Mouse (Mus musculus): Measurements from ENCODE around the gene Nrxn2. TPM values are rescaled to one million over a fixed set of nuclear protein-coding genes. Genes with fewer than 3 reads are reported as not detected.

Nrxn2 gene
- polyA plus RNA-seq, 1 experiment from 2014 or later = 0.77 TPM

DNA sequence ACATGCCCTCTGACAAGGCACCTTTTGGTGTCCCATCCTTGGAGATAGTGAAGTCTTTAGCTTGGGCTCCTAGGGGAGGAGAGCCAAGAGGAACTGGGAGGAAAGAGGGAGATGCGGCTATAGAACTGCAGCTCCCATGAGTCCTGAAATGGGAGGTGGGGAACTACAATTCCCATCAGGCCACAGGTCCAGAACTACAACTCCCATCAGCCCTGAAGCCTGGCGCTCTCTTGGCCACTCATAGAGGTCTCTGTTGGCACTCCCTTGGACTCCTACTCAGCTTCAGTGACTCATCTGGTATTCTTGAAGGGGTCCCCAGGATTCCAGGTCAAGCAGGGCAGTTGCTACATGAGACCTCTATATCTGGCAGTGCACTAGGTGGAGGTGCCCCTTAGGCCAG lies 101.0 kb downstream of the Nrxn2 start:
- Histone ChIP-seq H3K36me3 (ENCODE audit: control insufficient read depth, insufficient read depth) (no peaks in the 10 kb centered on the region), H3K4me2 (ENCODE audit: low read depth, low read length) (no peak overlapping the region), H3K27ac (ENCODE audit: low read length) (no peak overlapping the region), H3K27me3 (ENCODE audit: control insufficient read depth, insufficient read depth, low read length) (peaks cover 2% of the 10 kb centered on the region; the same call in 1 of the 2 replicates), H3K9ac (ENCODE audit: low read length) (no peak overlapping the region), H3K9me3 (replicated peaks; ENCODE audit: control insufficient read depth, low read length) (no peaks in the 10 kb centered on the region), H3K4me3 (ENCODE audit: low read length) (no peak overlapping the region), H3K4me1 (ENCODE audit: control insufficient read depth, insufficient read depth, low read length) (no peaks in the 10 kb centered on the region)
- 47% methylated on average over 2 of the region's 2 CpGs for WGBS
- ATAC-seq (replicated peaks; ENCODE audit: extremely low read depth, insufficient read depth, low FRiP score) = no peak

DNA sequence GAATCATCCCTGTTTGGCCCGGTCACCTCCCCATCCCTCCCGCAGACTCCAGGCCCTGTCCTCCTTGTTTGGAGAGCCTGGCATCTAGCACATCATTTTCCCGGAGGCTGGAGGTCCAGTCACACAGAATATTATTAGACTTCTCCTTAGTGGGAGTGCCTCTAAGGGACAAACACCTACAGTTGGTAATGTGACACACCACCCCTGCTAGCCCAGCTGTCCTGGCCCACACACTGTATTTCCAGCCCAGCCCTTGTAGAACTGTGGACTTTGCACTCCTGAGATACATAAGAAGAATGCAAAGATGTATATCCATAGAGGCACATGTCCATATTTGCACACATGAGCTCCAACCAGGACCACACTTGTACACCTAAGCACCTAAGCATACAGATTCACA lies 103.1 kb downstream of the Nrxn2 start:
- Histone ChIP-seq H3K4me3 (ENCODE audit: low read length) (no peak overlapping the region), H3K27ac (ENCODE audit: low read length) (no peak overlapping the region), H3K9ac (ENCODE audit: low read length) (no peak overlapping the region), H3K27me3 (ENCODE audit: control insufficient read depth, insufficient read depth, low read length) (no peaks in the 10 kb centered on the region), H3K4me1 (ENCODE audit: control insufficient read depth, insufficient read depth, low read length) (no peaks in the 10 kb centered on the region), H3K4me2 (ENCODE audit: low read depth, low read length) (no peak overlapping the region), H3K36me3 (ENCODE audit: control insufficient read depth, insufficient read depth) (no peaks in the 10 kb centered on the region), H3K9me3 (replicated peaks; ENCODE audit: control insufficient read depth, low read length) (no peaks in the 10 kb centered on the region)
- WGBS = 70% methylated on average over 3 of the region's 3 CpGs
- no peak for ATAC-seq (replicated peaks; ENCODE audit: extremely low read depth, insufficient read depth, low FRiP score)

DNA sequence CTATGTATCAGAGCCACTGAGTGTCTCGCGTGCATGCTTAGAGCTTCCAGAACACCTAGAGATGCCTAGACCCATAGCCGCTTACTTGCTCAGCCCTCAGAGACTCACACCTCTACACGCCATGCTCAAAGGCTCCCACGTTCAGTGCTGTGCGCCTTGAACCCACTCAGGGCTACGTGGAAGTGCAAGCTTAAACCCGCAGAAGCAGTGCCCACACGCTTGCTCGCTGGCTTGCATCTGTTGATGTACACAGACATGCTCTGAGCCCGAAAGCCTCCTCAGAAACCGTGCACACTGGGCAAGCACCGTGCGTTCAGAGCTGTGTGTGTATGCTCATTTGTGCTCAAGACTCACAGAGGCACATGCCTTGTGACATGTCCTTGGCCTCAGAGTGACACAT lies 103.8 kb downstream of the Nrxn2 start:
- Histone ChIP-seq H3K4me2 (ENCODE audit: low read depth, low read length) (no peak overlapping the region), H3K9ac (ENCODE audit: low read length) (no peak overlapping the region), H3K36me3 (ENCODE audit: control insufficient read depth, insufficient read depth) (no peaks in the 10 kb centered on the region), H3K27me3 (ENCODE audit: control insufficient read depth, insufficient read depth, low read length) (no peaks in the 10 kb centered on the region), H3K4me1 (ENCODE audit: control insufficient read depth, insufficient read depth, low read length) (no peaks in the 10 kb centered on the region), H3K9me3 (replicated peaks; ENCODE audit: control insufficient read depth, low read length) (no peaks in the 10 kb centered on the region), H3K27ac (ENCODE audit: low read length) (no peak overlapping the region), H3K4me3 (ENCODE audit: low read length) (no peak overlapping the region)
- 84% methylated on average over 14 of the region's 14 CpGs for WGBS
- no peak for ATAC-seq (replicated peaks; ENCODE audit: extremely low read depth, insufficient read depth, low FRiP score)

DNA sequence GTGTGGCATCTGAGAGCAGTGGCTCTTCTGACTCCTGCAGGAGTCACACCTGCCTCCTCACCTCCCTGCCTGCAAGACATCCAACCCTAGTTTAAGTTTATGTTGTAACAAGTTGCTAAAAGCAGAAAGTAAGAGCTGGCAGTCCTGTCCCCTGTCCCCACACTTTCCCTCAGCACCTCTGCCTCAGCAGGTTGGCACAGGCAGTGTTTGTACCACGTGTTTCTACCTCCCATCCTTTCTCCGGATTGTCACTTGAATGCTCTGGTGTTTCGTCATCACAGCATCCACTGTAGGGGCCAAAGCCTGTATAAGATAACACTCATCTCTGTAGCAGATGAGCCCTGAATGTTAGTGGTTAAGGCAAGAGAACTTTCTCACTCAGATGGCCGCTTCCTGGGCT lies 106.5 kb downstream of the Nrxn2 start:
- Histone ChIP-seq H3K36me3 (ENCODE audit: control insufficient read depth, insufficient read depth) (no peaks in the 10 kb centered on the region), H3K9ac (ENCODE audit: low read length) (no peak overlapping the region), H3K4me1 (ENCODE audit: control insufficient read depth, insufficient read depth, low read length) (no peaks in the 10 kb centered on the region), H3K4me3 (ENCODE audit: low read length) (no peak overlapping the region), H3K27me3 (ENCODE audit: control insufficient read depth, insufficient read depth, low read length) (peaks cover 7% of the 10 kb centered on the region), H3K4me2 (ENCODE audit: low read depth, low read length) (no peak overlapping the region), H3K9me3 (replicated peaks; ENCODE audit: control insufficient read depth, low read length) (no peaks in the 10 kb centered on the region), H3K27ac (ENCODE audit: low read length) (no peak overlapping the region)
- ATAC-seq (replicated peaks; ENCODE audit: extremely low read depth, insufficient read depth, low FRiP score) = no peak
- 62% methylated on average over 4 of the region's 4 CpGs for WGBS

DNA sequence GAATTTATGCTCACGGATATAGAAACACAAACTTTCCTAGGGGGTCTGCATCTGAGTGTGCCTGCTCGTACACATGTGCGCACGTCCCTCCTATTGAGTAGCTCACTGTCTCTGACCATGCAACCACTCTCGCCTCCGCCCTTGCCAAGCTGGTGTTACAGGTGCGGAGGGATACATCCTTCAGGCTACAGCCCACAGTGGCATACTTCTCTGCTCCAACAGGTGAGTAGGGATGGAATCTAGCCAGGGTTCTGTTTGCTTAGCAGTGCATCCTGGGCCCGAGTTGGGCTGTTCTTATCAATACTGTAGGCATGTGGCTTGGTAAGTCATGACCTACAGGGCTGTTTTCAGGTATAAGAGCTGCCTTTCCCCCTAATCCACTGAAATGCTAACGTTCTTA lies 107.5 kb downstream of the Nrxn2 start:
- Histone ChIP-seq H3K9me3 (replicated peaks; ENCODE audit: control insufficient read depth, low read length) (no peaks in the 10 kb centered on the region), H3K4me2 (ENCODE audit: low read depth, low read length) (no peak overlapping the region), H3K9ac (ENCODE audit: low read length) (no peak overlapping the region), H3K27me3 (ENCODE audit: control insufficient read depth, insufficient read depth, low read length) (peaks cover 14% of the 10 kb centered on the region), H3K27ac (ENCODE audit: low read length) (no peak overlapping the region), H3K36me3 (ENCODE audit: control insufficient read depth, insufficient read depth) (no peaks in the 10 kb centered on the region), H3K4me3 (ENCODE audit: low read length) (no peak overlapping the region), H3K4me1 (ENCODE audit: control insufficient read depth, insufficient read depth, low read length) (peaks cover 2% of the 10 kb centered on the region; the same call in 1 of the 2 replicates)
- 87% methylated on average over 9 of the region's 9 CpGs for WGBS
- ATAC-seq (replicated peaks; ENCODE audit: extremely low read depth, insufficient read depth, low FRiP score) = no peak

DNA sequence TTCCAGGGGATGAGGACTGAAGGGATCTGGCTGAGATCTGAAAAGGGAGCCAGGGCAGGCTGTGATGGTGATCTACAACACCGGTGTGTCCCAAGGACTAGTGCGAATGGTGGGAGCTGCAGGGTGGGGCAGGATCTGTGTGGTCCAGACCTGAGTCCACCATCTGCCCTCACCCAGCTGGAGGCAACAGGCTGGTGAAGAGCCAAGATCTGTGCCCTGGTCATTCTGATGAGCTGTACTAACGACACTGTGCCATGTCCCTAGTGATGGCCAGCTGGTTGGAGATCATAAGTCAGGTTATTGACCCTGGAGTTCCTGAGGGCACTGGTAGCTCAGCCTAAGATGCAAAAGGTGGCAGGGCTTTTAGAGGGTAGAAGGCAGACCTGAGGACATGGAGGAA lies 108.9 kb downstream of the Nrxn2 start:
- peaks cover 12% of the 10 kb centered on the region for H3K4me1 ChIP-seq (ENCODE audit: control insufficient read depth, insufficient read depth, low read length)
- H3K4me2 ChIP-seq (ENCODE audit: low read depth, low read length) = no peak overlapping the region
- WGBS = 95% methylated on average over 3 of the region's 3 CpGs
- no peak overlapping the region for H3K4me3 ChIP-seq (ENCODE audit: low read length)
- H3K27me3 ChIP-seq (ENCODE audit: control insufficient read depth, insufficient read depth, low read length) = peaks cover 26% of the 10 kb centered on the region
- no peaks in the 10 kb centered on the region for H3K36me3 ChIP-seq (ENCODE audit: control insufficient read depth, insufficient read depth)
- H3K27ac ChIP-seq (ENCODE audit: low read length) = no peak overlapping the region
- ATAC-seq (replicated peaks; ENCODE audit: extremely low read depth, insufficient read depth, low FRiP score) = no peak
- no peak overlapping the region for H3K9ac ChIP-seq (ENCODE audit: low read length)
- no peaks in the 10 kb centered on the region for H3K9me3 ChIP-seq (replicated peaks; ENCODE audit: control insufficient read depth, low read length)

DNA sequence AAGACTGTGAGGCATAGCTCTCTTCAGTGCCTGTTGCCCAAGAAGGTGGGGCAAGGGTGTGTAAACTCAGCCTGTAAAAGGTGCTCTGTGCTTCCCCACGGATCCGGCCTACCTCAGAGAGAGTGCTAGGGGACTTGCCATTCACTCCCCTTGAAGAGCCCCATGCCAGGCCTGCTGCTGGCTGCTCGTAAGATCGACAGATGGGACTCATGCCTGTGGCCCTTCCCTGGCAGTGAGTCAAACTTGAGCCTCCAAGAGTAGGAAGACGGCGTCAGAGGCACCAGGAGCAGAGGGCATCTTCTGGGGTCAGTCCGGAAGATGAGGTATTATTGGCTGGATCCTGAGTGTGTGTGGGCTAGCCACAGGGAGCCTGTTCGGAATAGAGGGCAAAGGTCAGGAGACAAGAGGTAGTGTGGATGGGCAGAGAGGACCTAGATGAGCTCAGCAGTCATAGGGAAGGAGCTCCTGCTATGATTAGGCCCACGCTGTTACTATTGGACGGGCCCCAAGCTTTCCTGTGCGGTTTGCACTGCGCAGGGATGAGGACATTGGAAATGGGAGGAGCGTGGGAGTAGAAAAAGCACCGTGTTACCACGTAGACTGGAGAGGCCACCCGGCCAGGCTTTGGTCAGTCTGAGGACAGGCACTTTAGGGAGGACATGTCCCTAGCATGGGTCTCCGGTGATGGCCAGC lies 109.5 kb downstream of the Nrxn2 start:
- Histone ChIP-seq H3K27ac (ENCODE audit: low read length) (no peak overlapping the region), H3K4me2 (ENCODE audit: low read depth, low read length) (no peak overlapping the region), H3K36me3 (ENCODE audit: control insufficient read depth, insufficient read depth) (no peaks in the 10 kb centered on the region), H3K27me3 (ENCODE audit: control insufficient read depth, insufficient read depth, low read length) (peaks cover 30% of the 10 kb centered on the region), H3K4me3 (ENCODE audit: low read length) (no peak overlapping the region), H3K9ac (ENCODE audit: low read length) (no peak overlapping the region), H3K9me3 (replicated peaks; ENCODE audit: control insufficient read depth, low read length) (no peaks in the 10 kb centered on the region), H3K4me1 (ENCODE audit: control insufficient read depth, insufficient read depth, low read length) (peaks cover 12% of the 10 kb centered on the region)
- WGBS = 80% methylated on average over 17 of the region's 17 CpGs
- ATAC-seq (replicated peaks; ENCODE audit: extremely low read depth, insufficient read depth, low FRiP score) = no peak

DNA sequence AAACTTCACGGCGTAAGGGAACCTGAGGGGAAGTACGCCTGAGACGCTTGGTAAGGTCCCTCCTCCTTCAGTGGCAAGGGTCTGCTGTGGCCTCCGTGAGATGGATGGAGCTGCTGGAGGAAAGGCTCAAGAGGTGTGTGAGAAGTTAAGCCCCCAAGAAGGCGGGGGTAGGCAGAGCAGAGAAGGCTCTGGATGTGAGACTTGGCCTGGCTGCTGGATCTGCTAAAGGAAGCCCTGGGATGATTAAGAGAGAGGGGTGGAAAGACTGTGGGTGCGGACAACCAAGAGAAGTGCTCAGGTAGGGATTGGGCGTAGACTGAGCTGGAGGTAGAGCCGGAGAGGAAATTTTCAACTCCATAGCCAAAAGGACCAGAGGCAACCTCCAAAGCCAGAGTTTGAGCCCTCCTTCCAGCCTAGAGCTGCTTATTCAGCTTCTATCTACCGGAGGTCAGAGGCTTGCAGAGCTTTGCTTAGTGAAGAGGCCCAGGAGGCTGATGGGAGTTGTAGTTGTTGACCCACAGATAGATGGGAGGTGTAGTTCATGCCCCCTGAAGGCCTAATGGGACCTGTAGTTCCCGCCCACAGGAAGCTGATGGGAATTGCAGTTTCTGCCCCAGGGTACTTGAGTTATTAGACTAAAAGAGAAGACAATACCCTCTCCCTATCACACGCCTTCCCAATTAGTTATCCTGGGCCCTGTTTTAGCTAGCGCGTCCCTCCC lies 110.9 kb downstream of the Nrxn2 start:
- H3K4me2 ChIP-seq (ENCODE audit: low read depth, low read length) = no peak overlapping the region
- no peaks in the 10 kb centered on the region for H3K9me3 ChIP-seq (replicated peaks; ENCODE audit: control insufficient read depth, low read length)
- H3K4me3 ChIP-seq (ENCODE audit: low read length) = no peak overlapping the region
- no peak for ATAC-seq (replicated peaks; ENCODE audit: extremely low read depth, insufficient read depth, low FRiP score)
- H3K27ac ChIP-seq (ENCODE audit: low read length) = no peak overlapping the region
- H3K27me3 ChIP-seq (ENCODE audit: control insufficient read depth, insufficient read depth, low read length) = peaks cover 43% of the 10 kb centered on the region
- 65% methylated on average over 14 of the region's 14 CpGs for WGBS
- H3K4me1 ChIP-seq (ENCODE audit: control insufficient read depth, insufficient read depth, low read length) = peaks cover 12% of the 10 kb centered on the region
- no peaks in the 10 kb centered on the region for H3K36me3 ChIP-seq (ENCODE audit: control insufficient read depth, insufficient read depth)
- no peak overlapping the region for H3K9ac ChIP-seq (ENCODE audit: low read length)

DNA sequence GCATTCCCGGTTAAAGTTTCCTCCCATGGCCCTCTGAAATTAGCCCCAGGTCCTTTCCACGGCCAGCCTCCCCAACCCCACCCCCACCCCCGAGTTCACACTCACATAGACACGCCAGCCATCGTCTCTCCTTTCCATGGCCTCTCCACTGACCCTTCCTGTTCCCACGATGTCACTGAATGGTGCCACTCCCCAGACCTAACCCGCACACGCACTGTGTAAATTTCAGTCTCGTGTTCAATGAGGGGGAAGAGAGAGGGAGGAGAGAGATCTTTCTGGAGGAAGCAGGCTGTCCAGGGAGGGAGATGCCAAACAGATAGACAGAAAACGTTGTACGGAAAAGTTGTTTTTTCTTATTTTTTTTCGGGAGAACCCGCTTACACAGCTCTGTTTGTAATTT lies 111.8 kb downstream of the Nrxn2 start:
- Histone ChIP-seq H3K27ac (ENCODE audit: low read length) (no peak overlapping the region), H3K4me1 (ENCODE audit: control insufficient read depth, insufficient read depth, low read length) (peaks cover 12% of the 10 kb centered on the region), H3K36me3 (ENCODE audit: control insufficient read depth, insufficient read depth) (no peaks in the 10 kb centered on the region), H3K9ac (ENCODE audit: low read length) (no peak overlapping the region), H3K4me2 (ENCODE audit: low read depth, low read length) (no peak overlapping the region), H3K27me3 (ENCODE audit: control insufficient read depth, insufficient read depth, low read length) (peaks cover 48% of the 10 kb centered on the region), H3K4me3 (ENCODE audit: low read length) (no peak overlapping the region), H3K9me3 (replicated peaks; ENCODE audit: control insufficient read depth, low read length) (no peaks in the 10 kb centered on the region)
- WGBS = 33% methylated on average over 13 of the region's 13 CpGs
- ATAC-seq (replicated peaks; ENCODE audit: extremely low read depth, insufficient read depth, low FRiP score) = no peak

All from heart, embryonic 16.5 days (tissue).